Mouse (Mus musculus): ENCODE data around the gene Cep44. TPM values are rescaled to one million over a fixed set of nuclear protein-coding genes. Genes with fewer than 3 reads are reported as not detected.
A peak's percentile ranks its signal among the peaks of the same experiment; 100 is the strongest.

Cep44 gene
- total and polyA plus RNA-seq, 2 experiments, result 9.1 to 27.1 TPM

DNA sequence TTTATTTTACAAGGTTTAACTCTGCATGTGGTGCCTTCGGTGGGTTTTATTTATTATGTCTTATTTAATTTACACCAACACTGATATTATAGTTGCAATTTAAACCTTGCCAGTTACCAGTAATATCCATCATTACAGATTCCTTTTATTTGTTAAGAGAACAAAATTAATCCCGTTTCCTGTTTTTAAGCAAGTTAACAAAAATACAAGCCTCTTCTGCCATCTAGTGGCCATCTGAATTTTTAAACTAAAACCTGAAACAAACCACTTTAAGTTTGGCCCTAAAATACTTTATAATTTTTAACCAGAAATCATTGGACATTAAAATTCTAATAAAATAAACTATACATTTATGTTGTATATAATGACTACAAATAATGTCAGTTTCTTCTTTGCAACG lies 64.8 kb downstream of the Cep44 start:
- TF ChIP-seq CTCF (IDR thresholded peaks at IDR 0.05; ENCODE audit: low read depth, low read length), result peak; percentile 39; the same call in 1 of the 2 replicates
- TF ChIP-seq POLR2A (IDR thresholded peaks at IDR 0.05; ENCODE audit: extremely low read depth, insufficient read depth, low read length), result no peak
- 34% methylated on average over 3 of the region's 3 CpGs for WGBS
- DNase-seq (ENCODE audit: extremely low read depth, low read depth, low spot score), result peak; percentile 43

More for the DNA sequence above, 64.8 kb downstream of the Cep44 start:
- Histone ChIP-seq H3K27ac (replicated peaks; ENCODE audit: insufficient read depth, low read depth, low read length) (no peak overlapping the region), H3K79me2 (ENCODE audit: control insufficient read depth, insufficient read depth, low read length) (no peaks in the 10 kb centered on the region), H3K4me3 (ENCODE audit: insufficient read depth, low read depth, low read length) (no peak overlapping the region), H3K4me1 (ENCODE audit: control insufficient read depth, insufficient read depth, low read length) (no peaks in the 10 kb centered on the region; the same call in 1 of the 2 replicates), H3K27me3 (ENCODE audit: control insufficient read depth, insufficient read depth, low read length) (no peaks in the 10 kb centered on the region), H3K36me3 (ENCODE audit: control insufficient read depth, insufficient read depth, low read length) (no peaks in the 10 kb centered on the region), H3K9ac (ENCODE audit: low read depth, low read length) (no peak overlapping the region)

Other genes with a start within 250 kb of the Cep44 start
- gene Fbxo8, start within 50 bp of the Cep44 start, total RNA-seq (2014; rRNA removed), result 45.4 and 55.1 TPM in 2 replicates
- 42.4 and 50.3 TPM in 2 replicates for gene Fbxo8, start within 50 bp of the Cep44 start, polyA plus RNA-seq (2012; rRNA removed)

All from liver, adult 2 months (tissue).